Mouse (Mus musculus) R1 (cell line): ENCODE results near the gene Olfr1469.
"Not testable (repeated sequence)": the region's sequence is repeated elsewhere in the genome, so short reads cannot be mapped to it uniquely, and the experiment has no call there.

ENCODE experiments used
- DNase-seq: peaks from one replicate; pipeline ENCODE4 v3.0.0-alpha.2; 2018; ENCODE audit warnings: low read depth, low spot score

Gene Olfr1469

GRCm38 (mm10) chr19:13407549-13407948, at the start of gene Olfr1469:
TSS of gene Olfr1469 (plus strand) at chr19:13407849.
- DNase-seq, result no peak

- no peak for DNase-seq
These were observed 45.7 kb upstream of the Olfr1469 start, which contains the start of gene Olfr1467 for GRCm38 (mm10) chr19:13361936-13362335. TSS of gene Olfr1467 (plus strand) at chr19:13362236.

- not testable (repeated sequence) for DNase-seq
These were observed 35.5 kb downstream of the Olfr1469 start, which contains the start of gene Olfr1471 for GRCm38 (mm10) chr19:13443109-13443508. TSS of gene Olfr1471 (plus strand) at chr19:13443409.

- no peak for DNase-seq
These were observed 48.3 kb downstream of the Olfr1469 start, which contains the start of gene Olfr1472 for GRCm38 (mm10) chr19:13455986-13456385. TSS of gene Olfr1472 (minus strand) at chr19:13456086.
